Mouse (Mus musculus) liver, postnatal 0 days (tissue): ENCODE data around the gene Plch2.

ENCODE experiments used
- CTCF ChIP-seq: sonication (generic); IDR thresholded peaks from 2 replicates; pipeline ENCODE4 v1.5.1; 2016; ENCODE audit warnings: antibody characterized with exemption, low read depth
- EP300 ChIP-seq: IDR thresholded peaks from 2 replicates; pipeline ENCODE4 v1.6.1; 2016; ENCODE audit warnings: antibody characterized with exemption, low read depth, mild to moderate bottlenecking

DNA sequence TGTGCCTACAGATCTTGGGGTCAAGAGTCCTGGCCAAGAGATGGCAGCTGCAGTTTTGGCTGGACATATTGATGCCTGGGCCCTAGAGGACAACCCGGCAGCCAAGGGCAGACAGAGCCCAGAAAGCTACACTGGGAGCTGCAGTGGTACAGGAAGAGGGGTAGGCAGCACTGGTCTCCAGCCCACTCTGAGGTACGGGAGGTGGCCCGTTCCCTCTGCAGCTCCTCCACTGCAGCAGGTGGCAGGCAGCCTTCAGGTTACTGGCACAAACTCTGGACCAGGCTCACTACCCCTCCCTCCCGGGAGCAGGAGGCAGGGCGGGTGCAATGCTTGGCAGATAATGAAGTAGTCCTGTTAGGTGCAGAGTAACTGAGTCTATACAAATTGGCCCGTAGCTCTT is 15.9 kb downstream of the Plch2 start:
- TF ChIP-seq CTCF (no peak), EP300 (no peak)
